Mouse (Mus musculus) frontal cortex, postnatal 25 days (tissue): Measurements from ENCODE around the gene Myo9a.
"Not testable (repeated sequence)": the region's sequence is repeated elsewhere in the genome, so short reads cannot be mapped to it uniquely, and the experiment has no call there.

Experiments
- DNase-seq, 2 experiments: peaks; one replicate each; pipeline ENCODE4 v3.0.0; 2022; ENCODE audit warnings: low spot score in 2 of 2

Gene Myo9a

DNA sequence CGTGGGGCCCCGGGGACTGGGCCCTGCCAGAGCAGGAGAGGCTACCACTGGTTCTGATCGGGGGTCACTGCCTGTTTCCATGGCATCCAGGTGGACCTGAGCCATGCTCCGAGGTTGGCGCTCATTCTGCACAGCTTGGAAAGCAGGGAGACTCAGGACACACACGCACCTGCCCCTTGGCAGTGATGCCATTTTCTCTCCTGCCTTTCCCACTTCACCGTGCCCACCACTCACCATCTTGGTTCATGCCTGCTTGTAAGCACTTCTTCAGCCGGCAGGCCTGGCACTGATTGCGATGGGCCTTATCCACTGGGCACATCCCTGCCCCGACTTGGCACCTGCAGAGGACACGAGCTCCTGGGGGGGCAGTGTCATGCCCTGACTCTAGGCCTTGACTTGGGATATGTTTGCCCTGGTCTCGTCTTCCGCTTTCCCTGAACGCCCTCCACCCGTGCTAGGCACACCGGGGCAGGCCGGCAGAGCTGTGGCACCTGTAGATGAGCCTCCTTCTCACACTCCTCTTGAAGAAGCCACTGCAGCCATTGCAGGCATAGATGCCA lies 198.1 kb downstream of the Myo9a start:
- no peak for DNase-seq

DNA sequence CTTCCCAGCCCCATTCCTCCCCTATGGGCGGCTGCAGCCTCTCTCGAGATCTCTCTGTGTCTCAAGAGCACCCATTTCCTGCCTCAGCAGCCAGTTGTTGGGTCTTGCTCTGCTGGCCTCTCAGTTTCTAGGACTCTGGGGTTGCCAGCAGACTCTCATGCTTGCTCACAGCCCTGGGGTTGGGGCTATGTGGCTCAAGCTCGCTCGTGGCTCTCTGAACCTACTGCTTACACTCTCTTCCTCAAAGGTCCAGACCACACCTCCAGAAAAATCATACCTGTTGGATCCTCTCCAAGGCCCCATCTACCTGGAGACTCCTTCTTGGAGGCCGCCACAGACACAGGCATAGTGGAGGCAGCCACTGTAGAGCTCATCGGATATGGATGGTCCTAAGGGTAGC lies 198.8 kb downstream of the Myo9a start:
- no peak for DNase-seq

DNA sequence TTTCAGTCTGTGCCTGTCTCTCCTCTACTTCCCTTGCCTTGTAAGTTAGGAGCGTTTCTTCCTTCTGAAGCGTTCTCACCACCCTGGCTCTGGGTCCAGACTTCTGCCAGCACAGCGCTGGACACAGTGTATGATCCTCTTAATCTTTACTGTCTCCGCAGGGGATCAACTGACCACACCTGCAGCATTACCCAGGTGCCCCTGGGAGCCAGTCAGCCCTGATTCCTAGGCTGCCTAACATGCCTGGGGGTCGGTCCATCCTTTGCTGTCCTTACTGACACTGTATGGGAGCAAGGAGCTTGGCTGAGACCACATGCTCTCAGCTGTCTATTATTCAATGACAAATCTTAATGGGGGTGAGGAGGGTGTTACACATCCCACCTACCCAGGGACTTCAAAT lies 199.3 kb downstream of the Myo9a start:
- no peak for DNase-seq

DNA sequence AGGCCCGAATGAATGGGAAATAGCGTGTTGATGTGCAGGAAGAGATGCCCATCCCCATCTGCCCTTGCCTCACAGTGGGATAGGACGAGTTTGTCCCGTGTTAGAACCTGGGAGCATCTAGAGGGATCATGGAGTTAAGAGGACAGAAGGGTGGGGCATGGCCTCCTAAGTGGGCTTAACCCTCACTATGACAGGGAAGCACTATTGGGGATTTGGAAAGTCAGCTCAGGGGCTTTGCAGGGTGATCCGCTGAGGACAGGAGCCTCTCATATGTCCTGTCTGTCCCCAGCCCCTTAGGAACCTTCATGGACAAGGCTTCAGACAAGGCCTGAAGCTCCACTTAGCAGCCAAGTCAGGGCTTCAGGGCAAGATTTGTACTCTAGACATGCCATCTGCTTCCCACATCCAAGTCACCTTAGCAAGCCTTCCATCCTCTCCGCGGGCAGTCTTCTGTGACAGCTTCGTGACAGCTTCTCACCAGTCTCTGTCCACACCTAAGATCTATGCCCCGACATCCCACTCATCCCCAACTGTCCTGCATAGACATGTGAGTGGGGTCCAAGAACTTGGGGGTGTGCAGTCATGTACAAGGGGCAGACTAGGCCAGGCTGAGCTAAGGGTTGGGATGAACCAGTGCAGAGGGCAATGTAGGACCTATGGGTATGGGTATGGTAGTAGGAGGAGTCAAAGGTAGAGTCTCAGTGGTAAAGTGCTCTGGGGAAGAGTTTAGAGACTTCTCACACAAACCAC lies 200.5 kb downstream of the Myo9a start:
- DNase-seq: no peak

DNA sequence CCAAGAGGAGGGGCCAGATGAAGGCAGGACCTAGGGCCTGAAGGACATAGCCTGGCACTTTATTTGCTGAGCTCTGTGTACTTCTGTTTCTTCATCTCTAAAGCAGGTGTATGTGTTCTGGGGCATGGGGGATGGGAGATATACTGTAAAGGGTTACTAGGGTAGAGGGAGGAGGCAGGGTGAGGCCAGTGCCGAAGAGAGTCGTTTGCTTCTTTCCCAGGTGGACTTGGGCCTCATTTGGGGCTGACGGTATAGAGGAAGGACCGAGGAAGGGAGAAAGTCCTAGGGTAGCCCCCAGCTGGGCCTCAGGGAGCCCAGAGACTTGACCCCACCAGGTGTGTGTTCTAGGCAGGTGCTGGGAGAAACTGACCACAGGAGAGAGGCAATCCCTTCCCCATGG lies 201.2 kb downstream of the Myo9a start:
- no peak for DNase-seq

DNA sequence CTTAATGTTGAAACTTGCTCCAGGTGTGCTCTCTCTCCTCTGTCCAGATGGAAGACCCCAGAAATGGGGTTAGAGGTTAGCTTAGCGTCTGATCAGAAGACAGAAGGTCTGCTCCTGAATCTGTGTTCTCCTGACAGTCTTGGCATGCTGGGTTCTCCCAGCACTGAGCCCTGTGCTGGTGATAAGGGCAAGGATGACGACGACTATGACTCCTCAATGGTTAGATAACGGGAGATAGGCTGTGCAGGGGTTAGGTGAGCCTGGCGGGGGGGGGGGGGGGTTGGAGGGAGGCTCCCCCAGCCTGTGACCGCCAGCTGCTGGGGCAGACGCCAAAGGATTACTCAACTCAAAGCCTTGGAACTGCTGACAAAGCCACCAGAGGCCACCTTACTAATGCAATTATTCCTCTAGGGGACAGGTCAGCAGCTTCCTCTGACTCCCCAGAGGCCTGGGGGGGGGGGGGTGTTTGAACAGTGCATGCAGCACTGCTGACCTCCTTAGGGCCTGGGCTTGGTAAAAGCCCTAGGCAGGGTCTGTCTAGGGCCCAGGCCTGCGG lies 201.9 kb downstream of the Myo9a start:
- DNase-seq: no peak

DNA sequence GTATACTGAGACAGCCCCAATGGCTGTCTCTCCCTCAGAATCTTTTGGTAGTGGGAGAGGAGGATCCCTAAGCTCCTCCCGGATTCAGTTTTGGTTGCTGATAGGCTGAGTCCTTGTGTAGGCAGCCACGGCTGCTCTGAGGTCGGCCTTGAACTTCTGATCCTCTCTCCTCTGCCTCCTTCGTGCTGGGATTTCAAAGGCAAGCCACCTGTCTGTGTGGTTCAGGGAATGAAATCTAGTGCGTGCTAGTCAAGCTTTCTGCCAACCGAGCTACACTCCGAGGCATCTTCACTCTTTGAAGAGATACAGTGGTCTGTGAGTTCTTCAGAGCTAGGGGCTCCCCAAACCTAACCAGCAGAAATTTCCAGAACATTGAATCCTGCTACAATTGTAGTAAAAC lies 202.9 kb downstream of the Myo9a start:
- DNase-seq: no peak

DNA sequence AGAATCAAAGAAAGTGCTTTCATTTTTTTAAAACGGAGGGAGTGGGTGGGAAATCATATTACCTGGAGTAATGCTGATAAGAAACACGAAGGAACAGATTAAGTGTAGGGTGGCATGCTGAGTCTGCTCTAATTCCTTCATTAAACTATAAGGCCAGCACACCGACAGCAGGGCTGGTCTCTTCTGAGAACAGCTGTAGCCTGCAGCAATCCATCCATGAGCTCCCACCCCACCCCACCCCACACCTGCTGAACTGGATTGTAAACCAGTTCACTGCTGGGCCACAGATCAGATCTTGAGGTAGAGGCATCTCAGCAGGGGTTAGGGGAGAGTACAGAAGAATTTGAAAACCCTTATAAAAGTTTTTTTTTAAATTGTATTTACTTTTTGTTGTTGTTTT lies 204.5 kb downstream of the Myo9a start:
- no peak for DNase-seq

DNA sequence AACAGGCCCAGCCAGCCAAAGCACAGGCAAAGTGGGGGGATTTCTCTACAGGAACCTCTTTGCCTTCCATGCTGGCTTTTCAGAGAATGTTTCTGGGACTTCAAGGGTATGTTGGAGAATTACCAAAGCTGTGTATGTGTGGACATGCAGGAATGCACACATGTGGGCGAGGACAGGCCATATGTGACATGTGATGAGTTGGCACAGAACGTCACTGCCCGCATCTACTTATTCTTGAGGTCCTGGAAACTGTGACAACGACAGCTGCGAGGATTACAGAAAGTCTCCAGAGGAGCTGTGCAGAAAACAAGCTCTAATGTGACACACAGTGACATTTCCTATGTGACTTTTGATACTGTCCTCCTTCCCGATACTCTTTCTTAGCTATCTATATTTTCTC lies 205.0 kb downstream of the Myo9a start:
- DNase-seq: no peak

DNA sequence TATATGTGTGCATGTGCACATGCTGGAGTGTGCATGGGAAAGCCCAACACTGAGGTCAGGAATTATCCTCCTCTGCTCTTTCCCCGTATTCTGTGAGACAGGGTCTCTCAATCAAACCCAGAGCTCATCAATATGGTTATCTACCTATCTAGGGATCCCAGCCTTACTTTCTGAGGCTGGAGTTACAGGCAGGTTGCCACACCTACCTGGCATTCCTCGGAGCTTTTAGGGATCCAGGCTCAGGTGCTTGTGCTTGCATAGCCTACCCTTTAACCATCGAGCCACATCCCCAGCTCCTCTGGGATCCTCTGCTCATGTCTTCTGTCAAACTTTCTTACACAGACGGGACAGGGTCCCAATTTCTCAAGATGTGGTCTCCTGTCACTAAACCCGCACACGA lies 205.8 kb downstream of the Myo9a start:
- DNase-seq: no peak

DNA sequence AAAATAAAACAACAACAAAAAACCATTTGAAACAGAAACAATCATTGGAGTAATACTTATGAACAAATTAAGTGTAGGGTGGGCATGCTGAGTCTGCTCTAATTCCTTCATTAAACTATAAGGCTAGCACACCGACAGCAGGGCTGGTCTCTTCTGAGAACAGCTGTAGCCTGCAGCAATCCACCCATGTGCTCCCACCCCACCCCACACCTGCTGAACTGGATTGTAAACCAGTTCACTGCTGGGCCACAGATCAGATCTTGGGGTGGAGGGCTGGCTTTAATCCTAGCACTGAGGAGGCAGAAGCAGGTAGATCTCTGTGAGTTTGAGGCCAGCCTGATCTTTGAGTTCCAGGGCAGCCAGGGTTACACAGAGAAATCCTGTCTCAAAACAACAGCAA lies 207.4 kb downstream of the Myo9a start:
- not testable (repeated sequence) for DNase-seq

DNA sequence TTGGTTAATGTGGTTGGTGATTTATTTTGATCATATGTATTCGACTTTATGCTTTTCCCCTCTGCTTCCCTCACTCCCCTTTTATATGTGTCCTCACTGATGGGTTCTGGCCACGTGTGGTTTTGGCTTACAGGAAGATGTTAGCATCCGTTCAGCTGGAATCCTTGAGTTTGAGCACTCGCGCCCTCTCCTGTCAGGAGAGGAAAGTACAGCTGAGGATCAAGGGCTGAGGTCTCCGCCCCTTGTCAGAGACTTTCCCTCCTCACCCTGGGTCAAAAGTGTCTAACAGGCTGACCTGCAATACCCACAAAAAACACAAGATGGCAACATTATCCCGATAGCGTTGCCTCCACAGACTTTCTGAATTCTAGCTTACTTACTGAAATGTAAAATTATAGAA lies 208.6 kb downstream of the Myo9a start:
- peak; percentile 51 to 54 for DNase-seq

DNA sequence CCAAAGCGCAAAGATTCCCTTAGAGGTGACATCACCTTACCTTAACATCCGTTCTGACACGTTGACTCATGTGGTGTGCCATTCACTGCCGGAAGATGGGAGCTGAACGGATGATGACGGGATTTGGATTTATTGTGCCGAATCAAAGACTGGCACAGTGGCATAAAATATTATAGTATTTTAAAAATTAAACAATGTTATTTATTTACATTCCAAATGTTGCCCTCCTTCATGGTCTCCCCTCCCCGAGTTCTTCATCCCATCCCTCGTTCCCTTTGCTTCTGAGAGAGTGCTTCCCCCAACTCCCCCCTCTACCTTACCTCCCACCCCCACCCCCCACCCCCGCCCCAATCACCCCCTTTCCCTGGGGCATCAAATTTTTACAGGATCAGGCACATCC lies 209.9 kb downstream of the Myo9a start, which contains the start of gene Nr2e3:
Gene Nr2e3, minus strand, starts transcription at position 101 of the 400 bp plus-strand sequence.
- no peak for DNase-seq

DNA sequence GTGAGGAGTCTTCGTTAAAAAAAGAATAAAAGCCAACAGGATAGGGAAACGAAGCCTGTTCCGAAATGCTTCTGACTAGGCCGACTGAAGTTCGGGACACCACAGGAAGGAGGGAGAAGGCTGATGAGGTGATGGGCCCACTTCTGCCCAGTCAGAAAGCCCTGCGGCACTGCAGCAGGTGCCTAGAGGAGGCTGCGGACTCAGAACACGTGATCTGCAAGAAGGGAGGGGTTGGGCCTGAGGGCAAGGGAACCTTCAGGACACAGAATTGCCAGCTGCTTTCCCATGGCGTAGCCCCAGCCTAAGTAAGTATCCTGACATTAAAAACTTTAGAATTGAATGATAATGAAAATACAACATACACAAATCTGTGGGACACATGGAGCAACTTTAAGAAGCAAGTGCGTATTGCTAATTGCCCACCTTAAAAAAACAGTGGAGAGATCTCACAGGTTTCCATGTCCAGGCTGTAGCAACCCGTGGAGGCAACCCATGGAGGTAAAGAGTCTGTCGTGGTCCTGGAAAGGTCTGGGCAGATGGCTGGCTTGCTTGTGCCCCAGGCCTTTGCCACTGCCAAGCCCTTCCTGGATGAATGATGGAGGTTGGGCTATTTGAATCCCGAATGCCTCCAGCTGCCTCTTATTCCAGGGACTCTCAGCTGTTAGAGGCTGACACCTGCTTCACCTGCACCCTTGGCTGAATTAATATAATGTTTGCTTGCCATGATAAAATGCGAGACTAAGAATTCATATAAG lies 210.7 kb downstream of the Myo9a start:
- no peak for DNase-seq

DNA sequence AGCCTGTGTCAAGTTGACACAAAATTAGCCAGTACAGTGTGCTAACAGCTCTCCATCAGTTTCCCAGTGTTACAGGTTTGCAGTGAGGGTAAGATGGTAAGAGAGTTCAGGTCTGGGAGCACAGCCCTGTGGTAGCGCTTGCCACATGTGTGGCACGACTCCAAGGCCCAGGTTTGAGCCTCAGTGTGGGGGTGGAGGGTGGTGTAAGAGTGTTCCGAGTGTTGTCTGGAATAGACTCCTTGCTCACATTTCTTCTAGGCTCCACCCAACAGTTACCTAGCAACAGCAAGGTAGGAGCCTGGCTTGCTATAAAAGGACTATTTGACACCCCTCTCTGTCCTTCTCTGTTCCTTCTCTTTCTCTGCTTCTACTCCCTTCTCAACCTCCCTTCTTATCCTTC lies 213.7 kb downstream of the Myo9a start:
- peak in 1 of 2 experiments; percentile 34 for DNase-seq

DNA sequence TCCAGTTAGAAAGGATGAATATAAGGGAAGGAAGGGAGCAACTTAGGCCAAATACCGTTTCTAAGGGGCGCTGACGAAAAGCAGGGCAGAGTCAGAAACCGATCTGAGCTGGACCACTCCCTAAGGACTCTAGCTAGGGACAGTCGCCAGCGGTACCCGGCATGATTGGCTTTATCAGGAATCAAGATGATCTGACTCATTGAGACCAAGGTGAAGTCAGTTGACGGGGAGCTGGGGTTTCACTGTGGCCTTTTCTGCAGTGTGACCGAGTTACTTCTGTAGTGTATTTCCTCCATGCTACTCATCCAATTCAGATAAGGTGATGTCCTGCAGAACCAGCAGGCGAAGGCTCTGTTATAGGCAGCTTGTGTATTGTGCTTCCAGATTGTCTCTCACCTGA lies 214.3 kb downstream of the Myo9a start:
- no peak for DNase-seq

DNA sequence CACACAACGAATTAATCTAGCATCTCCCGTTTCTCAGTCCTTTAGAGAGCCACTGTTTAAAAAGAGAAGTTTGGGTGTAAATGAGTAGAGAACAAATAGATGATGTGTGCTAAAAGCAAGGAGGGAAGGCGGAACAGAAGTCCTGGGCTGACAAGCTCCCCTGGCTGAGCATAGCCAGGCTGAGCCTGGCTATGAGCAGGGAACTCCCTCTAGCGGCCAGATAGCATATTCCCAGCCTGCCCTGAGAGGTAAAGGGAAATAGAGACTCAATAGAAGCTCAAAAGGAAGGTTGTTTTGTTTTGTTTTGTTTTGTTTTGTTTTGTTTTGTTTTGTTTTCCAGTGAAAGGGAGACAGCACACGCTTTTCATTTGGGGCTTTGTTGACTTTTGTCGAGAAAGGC lies 218.7 kb downstream of the Myo9a start:
- DNase-seq: peak in 1 of 2 experiments; percentile 30

DNA sequence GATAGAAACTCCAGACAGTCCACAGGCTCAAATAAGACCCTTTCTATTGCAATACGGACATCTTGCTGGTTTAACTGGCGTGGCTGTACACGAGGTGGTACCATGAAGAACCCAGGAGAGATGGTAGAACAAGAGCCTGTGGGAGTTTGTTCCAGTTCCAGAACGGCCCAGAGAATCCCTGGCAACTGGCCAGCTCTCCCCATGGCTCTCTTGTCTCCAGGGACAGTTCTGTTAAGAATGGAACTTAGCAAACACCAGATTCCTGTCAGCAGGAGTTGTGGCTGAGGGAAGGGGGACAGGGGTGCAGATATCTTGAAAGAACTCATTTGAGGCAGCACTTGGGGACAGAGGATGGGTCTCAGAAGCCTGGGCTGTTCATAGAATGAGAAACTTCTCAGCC lies 220.6 kb downstream of the Myo9a start:
- DNase-seq: no peak
